Comparison of ENCODE assay signal across 29 mouse cellular contexts in the genomic region with DNA sequence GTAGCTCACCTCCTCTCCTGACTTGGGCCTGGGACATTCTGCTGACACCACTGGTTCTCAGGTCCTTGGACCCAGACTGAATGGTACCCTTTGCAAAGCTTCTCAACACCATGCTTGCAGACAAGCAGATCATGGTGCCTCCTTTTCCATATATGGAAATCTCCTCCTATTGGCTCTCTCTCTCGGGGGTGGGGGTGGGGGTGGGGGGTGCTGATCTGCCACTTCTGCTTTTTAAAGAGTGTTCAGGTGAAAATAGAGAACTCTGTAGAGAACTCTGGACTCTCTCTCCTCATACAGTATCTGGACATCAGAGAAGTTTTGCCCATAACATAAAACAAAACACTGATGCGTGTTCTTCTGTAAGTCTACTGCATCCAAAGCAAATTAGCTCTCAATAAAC.
A peak's percentile ranks its signal among the peaks of the same experiment; 100 is the strongest.
DNase-seq lines count a peak whose midpoint lies in the region; ATAC-seq and TF ChIP-seq lines count a peak whose summit lies in the region.
"Had no signal": no experiment of that assay in that cellular context is flagged by ENCODE, and none has a peak within 500 bp of the region (broad histone marks: within the 10 kb centered on the region; RNA-seq: fewer than 3 reads in every experiment).

No protein-coding gene starts in this region.

- peaks cover 5% of the 10 kb centered on the region; the same call in 1 of the 2 replicates for H3K4me1 ChIP-seq in spleen, adult 2 months (ENCODE audit: control insufficient read depth, insufficient read depth, insufficient read length)
- no peaks in the 10 kb centered on the region for H3K4me1 ChIP-seq in midbrain, embryonic 14.5 days (ENCODE audit: control insufficient read depth, insufficient read depth, low read length)

- H3K4me3 ChIP-seq in spleen, adult 2 months (ENCODE audit: extremely low read depth, insufficient read depth, insufficient read length) = no peak overlapping the region
- H3K4me3 ChIP-seq in midbrain, embryonic 14.5 days (replicated peaks; ENCODE audit: low read depth, low read length) = no peak overlapping the region
- H3K4me3 ChIP-seq: embryonic facial prominence, embryonic 13.5 days; forebrain, embryonic 10.5 days; intestine, embryonic 15.5 days; limb, embryonic 15.5 days; myocyte; neural tube, embryonic 12.5 days had no signal

- WGBS in spleen, adult 2 months = 43% methylated on average over 2 of the region's 2 CpGs
- 82% methylated on average over 2 of the region's 2 CpGs for WGBS in midbrain, embryonic 14.5 days

- no peaks in the 10 kb centered on the region for H3K9me3 ChIP-seq in midbrain, embryonic 14.5 days (ENCODE audit: control insufficient read depth, low read length)
- H3K9me3 ChIP-seq: embryonic facial prominence, embryonic 13.5 days; forebrain, embryonic 10.5 days; intestine, embryonic 15.5 days; limb, embryonic 15.5 days; neural tube, embryonic 12.5 days had no signal

- no peak overlapping the region for H3K4me2 ChIP-seq in midbrain, embryonic 14.5 days (ENCODE audit: low read length)
- H3K4me2 ChIP-seq: embryonic facial prominence, embryonic 13.5 days; intestine, embryonic 15.5 days; limb, embryonic 15.5 days; lung, embryonic 14.5 days; midbrain, embryonic 11.5 days; neural tube, embryonic 12.5 days had no signal

- no peak overlapping the region for H3K9ac ChIP-seq in midbrain, embryonic 14.5 days (replicated peaks; ENCODE audit: low read length)
- H3K9ac ChIP-seq: embryonic facial prominence, embryonic 13.5 days; forebrain, postnatal 0 days; intestine, embryonic 15.5 days; limb, embryonic 15.5 days; lung, embryonic 14.5 days; neural tube, embryonic 12.5 days had no signal

- TF ChIP-seq CTCF in spleen, adult 2 months (IDR thresholded peaks at IDR 0.05; ENCODE audit: extremely low read depth, insufficient read depth, insufficient read length, insufficient replicate concordance) = no peak

- H3K27ac ChIP-seq in spleen, adult 2 months (ENCODE audit: insufficient read depth, low read length) = peak overlapping the region; percentile 47
- H3K27ac ChIP-seq in midbrain, embryonic 14.5 days (replicated peaks; ENCODE audit: low read depth, low read length) = no peak overlapping the region
- H3K27ac ChIP-seq: embryonic facial prominence, embryonic 13.5 days; forebrain, embryonic 10.5 days; intestine, embryonic 15.5 days; kidney, postnatal 0 days; limb, embryonic 15.5 days; neural tube, embryonic 12.5 days; stomach, postnatal 0 days had no signal

- H3K36me3 ChIP-seq in spleen, adult 2 months (ENCODE audit: control insufficient read depth, insufficient read depth, low read length) = peaks cover 17% of the 10 kb centered on the region; the same call in 1 of the 2 replicates
- H3K36me3 ChIP-seq in midbrain, embryonic 14.5 days (ENCODE audit: control insufficient read depth, insufficient read depth, low read length) = peaks cover 40% of the 10 kb centered on the region

- TF ChIP-seq POLR2A in spleen, adult 2 months (IDR thresholded peaks at IDR 0.05; ENCODE audit: low read depth, low read length) = no peak

- ATAC-seq in hematopoietic stem cell, adult 5-6 weeks (replicated peaks in 1 of 2; ENCODE audit: insufficient read depth in 1 of 2, low FRiP score in 2 of 2, low TSS enrichment in 1 of 2, low read depth in 1 of 2, poor library complexity in 2 of 2, severe bottlenecking in 2 of 2) = peak; percentile 58 to 60; a peak in 3 of 4 replicates
- no peak for ATAC-seq in midbrain, embryonic 14.5 days (ENCODE audit: low FRiP score, low TSS enrichment)
- ATAC-seq: activated CD4-positive, CD25-positive, alpha-beta regulatory T cell, adult 4 months; forebrain, postnatal 0 days; intestine, embryonic 15.5 days had no signal

- no peaks in the 10 kb centered on the region for H3K27me3 ChIP-seq in spleen, adult 2 months (ENCODE audit: control insufficient read depth, insufficient read depth, low read length)
- H3K27me3 ChIP-seq in midbrain, embryonic 14.5 days (ENCODE audit: control insufficient read depth, insufficient read depth, low read length) = no peaks in the 10 kb centered on the region
- H3K27me3 ChIP-seq: embryonic facial prominence, embryonic 13.5 days; intestine, embryonic 15.5 days; limb, embryonic 15.5 days; neural tube, embryonic 12.5 days had no signal

- no peak for DNase-seq in spleen, adult 2 months (ENCODE audit: low read depth in 1 of 2, low spot score in 2 of 2)
- no peak for DNase-seq in spleen, postnatal 14 days (ENCODE audit: low spot score in 2 of 2)
- peak; percentile 36 for DNase-seq in MEL-GATA-1-ER (ENCODE audit: extremely low read depth, low read depth)
- DNase-seq in right cerebral cortex, postnatal 10 days (ENCODE audit: low spot score in 2 of 2) = no peak
- DNase-seq in midbrain, embryonic 14.5 days = no peak
- DNase-seq in lung, adult 18-20 months = no peak
- DNase-seq: adrenal gland, postnatal 10 days; cerebellum, adult 11 months; cerebellum, adult 9-10 months; forebrain, postnatal 0 days; heart, postnatal 14 days; kidney, adult 8-10 months; kidney, postnatal 4 days; left cerebral cortex, postnatal 4 days; lung, embryonic 14.5 days; lung, postnatal 14 days; thymus, adult 18-20 months; thymus, postnatal 36 days had no signal
